Mouse (Mus musculus) megakaryocyte, adult 5-6 weeks (primary cell): ENCODE data around the gene Braf. TPM values are rescaled to one million over a fixed set of nuclear protein-coding genes. Genes with fewer than 3 reads are reported as not detected.

Source experiments
- ATAC-seq: 2 replicates; pipeline ENCODE4 v1.8.0; 2016; ENCODE audit warnings: mild to moderate bottlenecking, inconsistent platforms; ENCODE audit not compliant: poor library complexity, severe bottlenecking
- total RNA-seq, 2 experiments: library from RNA; stranded (forward) in 1 of 2; stranded (reverse) in 1 of 2; fragments of 153-499, 151-499 nt in 1 of 2; fragments of 221-1000, 200-1000 nt in 1 of 2; gene quantifications; 2 replicates each; pipeline versions ENCODE4 v1.2.3 to v1.2.4; 2015 to 2017

Braf gene
- total RNA-seq, 2 experiments from 2014 or later: 18.4 to 33.2 TPM

DNA sequence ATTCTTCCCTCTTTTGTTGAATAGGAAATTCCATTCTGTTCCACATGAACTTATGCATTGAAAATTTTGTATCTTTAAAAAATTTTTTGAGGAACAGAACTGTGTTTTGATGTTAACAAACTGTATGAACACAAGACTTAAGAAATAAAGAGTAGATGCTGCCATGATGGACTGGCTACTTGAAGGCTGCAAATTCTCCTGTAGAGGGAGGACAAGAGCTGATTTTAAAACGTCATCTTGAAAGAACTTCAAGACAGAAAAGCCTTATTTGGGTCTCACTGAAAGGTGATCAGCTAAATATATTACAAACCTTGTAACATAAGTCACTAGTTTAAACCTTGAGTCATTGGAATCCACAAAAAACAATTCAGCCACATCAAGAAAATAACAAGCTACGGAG lies 115.1 kb downstream of the Braf start:
- no peak for ATAC-seq

GRCm38 (mm10) chr6:39607365-39607764 lies 117.9 kb downstream of the Braf start:
- no peak for ATAC-seq

- ATAC-seq: no peak
Measured at GRCm38 (mm10) chr6:39606862-39607261, 118.4 kb downstream of the Braf start.

DNA sequence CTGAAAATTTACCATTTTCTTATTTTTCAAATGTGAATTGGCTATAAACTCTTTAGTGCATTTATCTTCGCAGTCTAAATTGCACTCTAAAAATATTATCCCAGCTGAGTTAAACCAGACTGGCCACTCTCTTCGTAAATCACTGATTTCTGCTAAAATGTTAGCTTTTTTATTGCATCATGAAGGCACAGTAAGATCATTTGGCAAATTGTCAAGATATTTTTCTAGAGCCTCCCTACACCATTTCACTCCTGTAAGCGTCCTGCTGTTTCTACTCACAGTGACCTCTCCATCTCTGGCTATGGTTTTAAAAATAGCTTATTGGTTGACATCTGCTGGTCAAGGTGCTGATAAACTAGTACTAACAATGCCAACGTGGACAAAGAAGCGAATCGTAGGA lies 119.2 kb downstream of the Braf start:
- ATAC-seq: no peak

DNA sequence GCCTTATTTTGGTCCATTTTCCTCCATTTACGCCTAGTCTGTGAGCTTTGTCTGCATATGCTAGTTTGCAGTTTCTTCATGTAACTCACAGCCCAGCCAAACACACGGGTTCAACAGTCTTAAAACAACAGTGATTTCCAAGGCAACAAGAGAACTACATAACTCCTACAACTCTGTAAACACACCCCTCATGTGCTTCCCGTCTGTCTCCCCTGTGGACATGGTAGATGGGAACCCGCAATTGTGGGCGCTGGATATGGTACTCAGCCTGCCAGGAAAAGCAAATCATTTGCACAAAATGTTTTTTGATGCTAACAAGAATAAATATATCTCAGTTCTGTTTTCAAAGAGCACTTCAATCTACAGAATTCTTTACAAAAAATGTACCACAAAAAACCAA lies 120.7 kb downstream of the Braf start:
- ATAC-seq: no peak

- ATAC-seq: no peak
Measured at GRCm38 (mm10) chr6:39601828-39602227, 123.4 kb downstream of the Braf start.

- ATAC-seq: no peak
Measured at GRCm38 (mm10) chr6:39600851-39601250, 124.4 kb downstream of the Braf start.

GRCm38 (mm10) chr6:39592401-39593214 lies 132.7 kb downstream of the Braf start, which contains the start of gene Ndufb2:
Ndufb2 (plus strand) TSS chr6:39592574.
- ATAC-seq: peak; percentile 98

DNA sequence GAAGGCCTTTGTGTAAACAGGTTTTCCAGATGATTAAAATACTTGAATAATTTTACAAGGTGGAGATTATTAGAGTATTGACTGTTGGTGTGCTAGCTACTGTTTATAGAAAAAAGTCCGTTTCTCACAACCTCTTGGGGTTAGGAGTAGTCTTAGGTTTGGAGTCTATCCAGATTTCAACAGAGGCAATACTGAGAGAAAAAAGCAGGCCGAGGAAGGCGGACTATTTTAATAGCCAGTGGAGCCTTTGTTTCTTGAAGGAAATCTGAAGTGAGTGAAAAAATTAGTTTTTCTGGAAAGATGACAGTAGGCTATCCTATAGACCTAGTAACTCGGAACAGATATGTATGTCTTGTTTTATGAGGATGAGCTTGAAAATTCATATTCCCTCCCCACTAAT lies 133.8 kb downstream of the Braf start:
- ATAC-seq: no peak

DNA sequence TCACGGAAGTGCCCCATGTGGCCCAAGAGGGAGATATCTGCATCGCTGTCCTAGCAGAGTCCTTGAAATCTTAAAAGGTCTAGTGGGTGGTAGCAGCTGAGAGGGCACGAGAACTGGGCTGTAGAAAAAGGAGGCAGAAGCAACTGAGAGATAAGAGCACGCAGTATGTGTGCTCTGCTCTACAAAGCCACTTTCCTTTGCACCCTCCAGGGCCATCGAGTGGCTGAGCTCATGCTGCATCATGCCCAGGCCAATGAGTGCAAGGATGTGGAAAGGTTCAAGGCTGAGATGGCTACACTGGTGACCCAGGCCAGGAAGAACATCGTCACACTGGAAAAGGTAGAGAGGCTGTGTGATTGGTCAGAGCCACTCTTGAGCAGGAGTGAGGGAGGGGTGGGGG lies 139.7 kb downstream of the Braf start, which contains the start of gene Gm42420:
Gene Gm42420, plus strand, starts transcription at position 237 of the 400 bp plus-strand sequence.
- ATAC-seq: no peak

DNA sequence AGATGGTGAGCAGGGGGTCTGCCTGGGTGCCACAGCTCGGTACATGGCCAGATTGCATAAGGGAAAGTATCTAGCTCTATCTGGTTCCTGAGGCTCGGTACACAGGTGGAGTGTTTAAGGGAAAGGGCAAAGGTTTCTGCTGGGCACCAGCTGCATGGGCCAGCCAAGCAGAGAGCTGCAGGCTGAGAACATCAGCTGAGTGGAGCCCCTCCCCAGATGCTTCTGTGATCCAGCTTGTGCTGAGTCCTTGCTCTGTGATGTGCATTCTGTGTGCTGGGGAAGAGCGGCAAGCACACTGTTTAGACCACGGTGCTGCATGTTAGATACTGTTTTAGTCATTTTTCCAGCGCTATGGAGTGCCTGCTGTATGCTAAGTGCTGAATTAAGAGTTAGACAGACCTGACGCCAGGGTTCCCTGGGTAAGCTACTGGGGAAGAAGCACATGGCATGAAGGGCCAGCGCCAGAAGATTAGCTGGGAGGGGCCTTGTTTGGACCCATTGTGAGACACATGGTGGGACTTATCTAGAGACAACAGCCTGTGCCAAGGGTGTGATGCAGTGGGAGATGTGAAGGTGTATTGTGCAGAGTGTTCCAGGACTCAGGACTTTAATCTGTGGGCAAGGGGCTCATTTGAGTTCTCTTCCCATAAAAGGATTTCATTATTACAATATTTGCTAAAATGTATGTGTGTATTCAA lies 144.0 kb downstream of the Braf start:
- ATAC-seq: no peak

GRCm38 (mm10) chr6:39580558-39580957 lies 144.7 kb downstream of the Braf start:
- ATAC-seq: no peak

DNA sequence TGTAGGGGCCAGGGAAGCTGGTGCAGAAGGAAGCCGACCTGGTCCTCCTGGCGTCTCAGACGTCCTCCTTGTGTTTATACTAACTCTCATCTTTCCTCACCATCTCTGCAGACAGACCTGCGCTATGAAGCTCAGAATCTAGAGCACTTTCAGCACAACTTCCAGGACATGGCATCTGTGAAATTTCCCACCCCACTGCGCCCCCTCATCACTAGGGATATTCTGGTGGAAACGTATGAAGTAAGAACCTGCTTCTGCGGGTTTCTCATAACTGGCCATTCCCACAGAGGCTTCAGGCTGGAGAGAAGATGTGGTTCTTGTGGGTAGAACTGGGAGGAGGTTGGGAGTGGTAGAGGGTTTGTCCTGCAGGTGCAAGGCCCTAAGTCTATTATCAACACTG lies 145.7 kb downstream of the Braf start:
- ATAC-seq: no peak

- ATAC-seq: no peak
Measured at GRCm38 (mm10) chr6:39574951-39575350, 150.3 kb downstream of the Braf start.

- no peak for ATAC-seq
Measured at GRCm38 (mm10) chr6:39574555-39574869, 150.8 kb downstream of the Braf start.

GRCm38 (mm10) chr6:39573791-39574554 lies 151.3 kb downstream of the Braf start, which contains the start of gene Adck2:
Adck2 (plus strand) TSS chr6:39573873.
- peak; percentile 96 for ATAC-seq

DNA sequence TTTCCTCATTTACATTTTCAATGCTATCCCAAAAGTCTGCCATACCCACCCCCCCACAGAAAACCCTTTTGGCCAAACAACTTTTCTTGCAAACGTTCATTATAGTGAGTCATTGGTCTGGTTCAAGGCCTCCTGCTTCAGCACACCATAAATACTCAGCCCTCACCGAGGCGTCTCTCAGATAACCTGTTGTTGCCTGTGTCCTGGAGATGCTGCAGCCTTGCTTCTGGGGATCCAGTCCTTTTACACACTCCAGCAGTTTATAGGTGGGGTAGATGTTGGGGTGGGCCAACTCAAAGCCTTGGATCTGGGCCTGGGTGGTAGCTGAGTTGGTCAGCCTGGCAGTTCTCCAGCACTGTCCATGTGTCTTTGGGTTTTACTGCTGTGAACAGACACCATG lies 154.8 kb downstream of the Braf start:
- no peak for ATAC-seq

GRCm38 (mm10) chr6:39567528-39567927 lies 157.7 kb downstream of the Braf start:
- ATAC-seq: peak; percentile 72

DNA sequence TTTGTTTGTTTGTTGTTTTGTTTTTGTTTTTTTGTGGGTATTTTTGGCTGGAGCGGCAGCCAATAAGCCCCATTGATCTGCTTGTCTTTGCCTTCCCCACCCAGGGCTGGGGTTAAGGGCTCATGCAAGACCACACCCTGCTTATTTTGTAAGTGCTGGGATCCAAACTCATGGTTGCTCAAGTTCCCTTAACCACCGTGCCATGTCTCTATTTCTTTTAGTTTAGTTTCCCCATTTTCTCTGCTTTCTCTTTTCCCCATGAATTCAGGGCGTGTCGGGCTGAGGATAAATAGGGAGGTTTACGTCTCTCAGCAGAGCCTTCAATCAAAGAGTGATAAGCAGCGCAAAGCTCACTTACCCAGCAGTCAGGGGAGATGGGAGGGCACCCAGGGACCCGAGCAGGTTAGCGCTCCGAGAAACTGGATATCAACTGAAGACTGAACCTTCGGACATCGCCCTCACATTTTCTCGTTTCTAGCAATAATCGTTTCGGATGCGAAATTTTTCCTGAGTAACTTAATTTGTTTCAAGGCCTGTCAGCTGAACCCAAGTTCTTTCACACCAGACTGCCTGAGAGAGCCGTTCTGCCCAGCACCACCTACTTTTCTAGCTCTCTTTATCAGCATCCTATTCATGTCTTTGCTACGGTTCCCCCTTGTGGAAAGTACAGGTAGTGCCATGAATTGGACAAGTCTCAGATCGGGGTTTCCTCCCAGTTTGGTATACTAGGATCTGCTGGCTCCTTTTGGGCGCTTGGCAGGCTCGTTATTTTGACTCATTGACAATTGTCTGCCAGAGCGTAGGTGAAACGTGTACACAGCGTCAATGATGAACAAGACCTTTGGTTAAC lies 162.9 kb downstream of the Braf start:
- peak; percentile 84 for ATAC-seq

- no peak for ATAC-seq
Measured at GRCm38 (mm10) chr6:39559276-39559939, 165.9 kb downstream of the Braf start.
